Mouse (Mus musculus) hindbrain, embryonic 15.5 days (tissue): ENCODE measurements around the gene Tmem110. TPM values are rescaled to one million over a fixed set of nuclear protein-coding genes. Genes with fewer than 3 reads are reported as not detected.

Source experiments
- ATAC-seq: fragments of 200-750 bp; cut with Nextera tagmentation; 2 replicates; pipeline ENCODE4 v1.8.0; 2017; ENCODE audit warnings: low read depth, moderate number of reproducible peaks, moderate TSS enrichment; ENCODE audit not compliant: low FRiP score
- H3K27ac ChIP-seq: fragments of 300-500 bp; sonication (generic); replicated peaks from 2 replicates; pipeline ENCODE4 v1.5.1; 2015; ENCODE audit warnings: mild to moderate bottlenecking, inconsistent platforms
- H3K27me3 ChIP-seq: fragments of 300-500 bp; sonication (generic); 2 replicates; pipeline ENCODE4 v1.6.1; 2015; ENCODE audit warnings: control low read depth, inconsistent platforms
- H3K36me3 ChIP-seq: fragments of 300-500 bp; sonication (generic); 2 replicates; pipeline ENCODE4 v1.6.1; 2015; ENCODE audit warnings: control low read depth, inconsistent platforms
- H3K4me1 ChIP-seq: fragments of 300-500 bp; sonication (generic); replicated peaks from 2 replicates; pipeline ENCODE4 v1.6.1; 2015; ENCODE audit warnings: control low read depth, inconsistent platforms
- H3K4me2 ChIP-seq: fragments of 300-500 bp; sonication (generic); 2 replicates; pipeline ENCODE4 v1.6.1; 2015; ENCODE audit warnings: moderate library complexity, mild to moderate bottlenecking, inconsistent platforms
- H3K4me3 ChIP-seq: fragments of 300-500 bp; sonication (generic); 2 replicates; pipeline ENCODE4 v1.5.1; 2015; ENCODE audit warnings: mild to moderate bottlenecking, inconsistent platforms
- H3K9ac ChIP-seq: fragments of 300-500 bp; sonication (generic); 2 replicates; pipeline ENCODE4 v1.6.1; 2015; ENCODE audit warnings: inconsistent platforms
- H3K9me3 ChIP-seq: fragments of 300-500 bp; sonication (generic); 2 replicates; pipeline ENCODE4 v1.6.1; 2016; ENCODE audit warnings: control low read depth, inconsistent platforms
- WGBS: fragments of 180-500 bp; shearing (Covaris S2); methylation state at CpG from one replicate; pipeline ENCODE4 v1.1.7; 2015; 5-methylcytosine and 5-hydroxymethylcytosine counted together
- polyA plus RNA-seq: library from polyadenylated mRNA; unstranded; fragments of >200 nt; fragmentation: Nextera tagmentation; extraction: Ambion mirVana; gene quantifications from 2 replicates; pipeline ENCODE4 v1.2.1, GENCODE M21; 2015

The Tmem110 gene
- polyA plus RNA-seq, 1 experiment from 2014 or later, result 19.8 TPM

DNA sequence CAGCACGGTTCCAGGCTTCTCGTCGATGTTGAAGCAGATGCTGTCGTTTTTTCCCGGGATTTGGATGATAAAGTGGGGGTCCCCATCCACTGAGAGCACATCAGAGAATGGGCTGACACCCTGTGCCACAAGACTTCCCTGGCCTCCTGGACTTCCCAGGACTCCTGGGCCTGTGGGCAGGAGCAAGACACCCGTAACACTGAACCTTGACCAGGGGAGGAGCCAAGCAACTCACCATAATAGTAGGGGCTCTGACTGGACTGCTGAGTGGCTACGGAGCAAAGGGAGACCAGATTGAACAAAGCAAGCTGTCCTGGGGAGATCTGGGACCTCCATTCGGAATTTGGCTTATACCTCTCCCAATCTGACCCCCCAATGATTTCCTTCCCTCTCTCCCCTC lies 87.3 kb downstream of the Tmem110 start:
- no peak overlapping the region for H3K9ac ChIP-seq
- no peaks in the 10 kb centered on the region for H3K27me3 ChIP-seq
- H3K4me1 ChIP-seq, result no peaks in the 10 kb centered on the region
- WGBS, result 83% methylated on average over 8 of the region's 8 CpGs
- no peak overlapping the region for H3K27ac ChIP-seq
- no peak for ATAC-seq
- no peak overlapping the region for H3K4me3 ChIP-seq
- H3K9me3 ChIP-seq, result no peaks in the 10 kb centered on the region
- H3K4me2 ChIP-seq, result no peak overlapping the region
- H3K36me3 ChIP-seq, result no peaks in the 10 kb centered on the region

DNA sequence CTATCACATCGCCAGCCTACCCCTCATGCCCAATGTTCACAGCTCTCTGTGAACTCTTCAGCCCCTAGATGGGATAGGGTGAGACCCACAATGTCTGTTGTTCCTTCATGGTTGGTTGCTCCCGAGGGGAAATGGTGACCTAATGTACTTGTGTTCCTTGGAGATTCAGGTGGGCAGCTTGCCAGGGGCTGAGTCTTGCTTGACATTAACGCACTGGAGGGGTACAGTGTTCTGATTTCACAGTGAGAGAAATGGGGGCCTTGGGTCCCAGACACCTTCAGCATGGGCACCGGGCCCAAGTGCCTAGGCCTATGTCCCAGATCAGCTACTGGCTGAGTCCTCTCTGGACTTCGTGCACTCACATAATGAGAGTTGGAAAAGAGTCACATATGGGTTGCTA lies 88.0 kb downstream of the Tmem110 start:
- WGBS, result 81% methylated on average over 5 of the region's 5 CpGs
- no peak overlapping the region for H3K27ac ChIP-seq
- no peaks in the 10 kb centered on the region for H3K9me3 ChIP-seq
- H3K4me2 ChIP-seq, result no peak overlapping the region
- ATAC-seq, result no peak
- H3K9ac ChIP-seq, result no peak overlapping the region
- H3K4me3 ChIP-seq, result no peak overlapping the region
- no peaks in the 10 kb centered on the region for H3K4me1 ChIP-seq
- no peaks in the 10 kb centered on the region for H3K36me3 ChIP-seq
- no peaks in the 10 kb centered on the region for H3K27me3 ChIP-seq

DNA sequence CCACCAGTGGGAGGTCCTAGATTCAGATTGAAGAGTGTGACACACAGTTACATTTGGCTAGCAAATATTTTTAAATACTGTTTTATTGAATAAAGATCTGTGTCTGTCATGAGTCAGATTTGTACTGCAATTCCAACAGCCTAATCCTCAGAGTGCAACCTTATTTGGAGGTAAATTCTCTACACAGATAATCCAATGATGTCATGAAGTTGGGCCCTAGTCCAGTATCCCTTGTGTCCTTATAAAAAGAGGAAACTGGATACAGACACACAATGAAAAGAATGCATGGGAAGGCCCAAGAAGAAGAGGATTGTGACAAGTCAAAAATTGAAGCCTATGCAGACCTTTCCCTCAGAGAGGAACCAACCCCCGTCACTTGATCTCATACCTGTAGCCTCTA lies 91.1 kb downstream of the Tmem110 start:
- Histone ChIP-seq H3K9ac (no peak overlapping the region), H3K36me3 (no peaks in the 10 kb centered on the region), H3K4me1 (no peaks in the 10 kb centered on the region), H3K4me3 (no peak overlapping the region), H3K4me2 (no peak overlapping the region), H3K27ac (no peak overlapping the region), H3K27me3 (no peaks in the 10 kb centered on the region), H3K9me3 (no peaks in the 10 kb centered on the region)
- no peak for ATAC-seq
- WGBS, result 92% methylated on average over 1 of the region's 1 CpGs

DNA sequence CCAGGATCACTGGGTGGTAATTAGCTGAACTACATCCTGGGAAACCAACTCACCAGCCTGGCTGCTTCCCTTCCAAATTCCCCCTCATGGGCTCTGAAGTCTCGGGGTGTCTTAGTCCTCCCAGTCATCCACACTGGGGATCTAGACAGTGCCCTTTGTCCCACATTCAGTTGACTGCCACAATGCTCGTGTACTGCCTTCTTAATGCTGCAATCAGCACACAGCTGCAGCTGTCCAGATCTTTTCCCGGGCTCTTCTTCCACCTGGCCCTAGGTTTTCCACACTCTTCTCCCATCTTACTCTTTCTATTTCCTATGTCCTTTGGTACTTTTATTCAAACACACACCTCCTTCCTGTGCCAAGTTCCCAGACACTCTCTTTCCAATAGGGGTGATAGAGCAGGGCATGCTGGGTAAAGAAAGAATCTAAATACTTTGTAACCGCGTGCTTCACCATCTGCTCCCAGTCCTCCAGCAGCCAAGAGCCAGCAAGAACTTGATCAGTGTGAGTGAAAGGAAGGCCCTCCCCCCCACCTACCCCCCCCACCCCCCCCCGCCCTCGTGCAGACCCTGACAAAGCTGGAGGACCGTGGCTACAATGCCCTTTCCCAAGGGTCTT lies 96.8 kb downstream of the Tmem110 start:
- Histone ChIP-seq H3K27ac (no peak overlapping the region), H3K9me3 (no peaks in the 10 kb centered on the region), H3K4me2 (no peak overlapping the region), H3K36me3 (no peaks in the 10 kb centered on the region), H3K27me3 (no peaks in the 10 kb centered on the region), H3K4me3 (no peak overlapping the region), H3K9ac (no peak overlapping the region), H3K4me1 (0 out of 2 replicates have a peak, but pooled peaks cover 5% of the 10 kb centered on the region)
- 42% methylated on average over 8 of the region's 8 CpGs for whole genome bisulfite sequencing
- ATAC-seq, result no peak

DNA sequence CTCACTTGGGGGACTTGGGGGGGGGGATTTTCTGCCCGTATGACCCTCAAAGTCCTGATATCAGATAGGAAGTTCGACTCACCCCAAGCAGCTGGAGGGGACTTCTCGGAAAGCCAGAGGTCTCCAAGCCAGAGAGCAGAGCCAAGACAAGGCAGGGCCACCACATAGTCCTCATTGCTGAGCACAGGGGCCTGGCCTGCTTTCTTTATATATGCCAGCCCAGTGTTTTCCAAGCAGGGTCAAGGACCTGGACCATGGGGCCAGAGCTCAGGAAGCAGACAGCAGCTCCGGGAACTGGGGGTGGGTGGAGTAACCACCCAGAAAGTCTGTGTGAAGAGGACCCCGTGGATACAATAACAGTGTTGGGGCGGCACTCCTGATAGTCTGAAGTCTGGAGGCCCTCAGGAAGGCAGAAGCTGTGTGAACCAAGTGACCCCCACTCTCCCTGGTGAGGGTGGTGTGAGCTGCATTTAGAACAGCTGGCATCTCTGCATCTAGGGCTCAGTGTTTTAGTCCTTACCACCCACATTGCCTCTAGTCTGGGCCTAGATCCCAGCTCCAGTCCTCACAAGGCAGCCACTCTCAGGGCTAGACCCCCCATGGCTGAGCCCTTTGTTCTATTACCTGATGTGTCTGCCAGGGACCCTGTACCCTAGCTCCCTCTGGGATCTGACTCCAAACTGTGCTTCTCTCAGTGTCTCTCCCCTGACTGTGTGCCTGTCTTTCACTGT lies 98.2 kb downstream of the Tmem110 start, which contains the start of gene Itih3:
Gene Itih3 (minus strand): TSS at position 386 of the 731 bp plus-strand sequence.
- Histone ChIP-seq H3K4me2 (no peak within 1 kb of the TSS), H3K9me3 (no peaks in the 10 kb centered on the region), H3K9ac (no peak within 1 kb of the TSS), H3K27me3 (no peaks in the 10 kb centered on the region), H3K36me3 (no peaks in the 10 kb centered on the region), H3K4me1 (0 out of 2 replicates have a peak, but pooled peaks cover 5% of the 10 kb centered on the region), H3K27ac (no peak within 1 kb of the TSS), H3K4me3 (no peak within 1 kb of the TSS)
- 66% methylated on average over 6 of the region's 6 CpGs for WGBS
- ATAC-seq, result peak; percentile 65

DNA sequence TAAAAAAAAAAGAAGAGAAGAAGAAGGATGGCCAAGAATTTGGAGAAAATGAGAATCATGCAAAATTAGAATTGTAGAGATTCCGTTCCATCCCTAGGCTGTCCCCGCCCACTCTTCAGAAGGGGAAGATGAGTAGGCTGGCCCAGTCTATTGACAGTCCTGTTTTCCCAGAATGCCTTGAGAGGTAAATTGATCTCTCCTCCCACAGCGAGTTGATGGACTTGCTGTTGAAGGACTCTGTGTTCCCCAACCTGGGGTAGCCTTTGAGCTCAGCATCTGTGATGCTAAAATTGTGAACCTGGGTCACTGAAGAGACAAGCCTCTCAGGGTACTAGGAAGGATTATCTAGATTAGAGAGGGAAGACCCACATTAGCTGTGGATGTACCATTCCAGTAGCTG lies 100.1 kb downstream of the Tmem110 start:
- H3K4me2 ChIP-seq, result no peak overlapping the region
- no peak overlapping the region for H3K9ac ChIP-seq
- H3K27me3 ChIP-seq, result no peaks in the 10 kb centered on the region
- no peak overlapping the region for H3K4me3 ChIP-seq
- WGBS, result 90% methylated on average over 3 of the region's 3 CpGs
- ATAC-seq, result no peak
- no peaks in the 10 kb centered on the region for H3K9me3 ChIP-seq
- no peak overlapping the region for H3K27ac ChIP-seq
- H3K4me1 ChIP-seq, result 0 out of 2 replicates have a peak, but pooled peaks cover 5% of the 10 kb centered on the region
- no peaks in the 10 kb centered on the region for H3K36me3 ChIP-seq

Other genes starting within 250 kb of the Tmem110 start
- gene Prkcd, start 199.4 kb upstream of the Tmem110 start, polyA plus RNA-seq, result 27.1 and 28.3 TPM in 2 replicates
- gene Rft1, start 171.2 kb upstream of the Tmem110 start, polyA plus RNA-seq, result 8.0 and 8.6 TPM in 2 replicates
- gene Sfmbt1, start 110.7 kb upstream of the Tmem110 start, polyA plus RNA-seq, result 16.9 and 18.1 TPM in 2 replicates
- 0.85 and 0.88 TPM in 2 replicates for gene Mustn1, start 53.6 kb downstream of the Tmem110 start, polyA plus RNA-seq
- gene Itih4, start 60.9 kb downstream of the Tmem110 start, polyA plus RNA-seq, result not detected in 2 replicates
- gene Itih3, start 98.2 kb downstream of the Tmem110 start, polyA plus RNA-seq, result 2.4 and 2.7 TPM in 2 replicates
- not detected in 2 replicates for gene Itih1, start 117.7 kb downstream of the Tmem110 start, polyA plus RNA-seq
- gene Nek4, start 125.8 kb downstream of the Tmem110 start, polyA plus RNA-seq, result 16.2 and 19.6 TPM in 2 replicates
- gene Glt8d1, start 175.8 kb downstream of the Tmem110 start, polyA plus RNA-seq, result 60.4 and 61.2 TPM in 2 replicates
- 323 and 340 TPM in 2 replicates for gene Spcs1, start 176.1 kb downstream of the Tmem110 start, polyA plus RNA-seq
- 117 and 124 TPM in 2 replicates for gene Pbrm1, start 193.5 kb downstream of the Tmem110 start, polyA plus RNA-seq
- gene Gnl3, start 193.6 kb downstream of the Tmem110 start, polyA plus RNA-seq, result 49.0 and 51.8 TPM in 2 replicates